Mouse (Mus musculus) layer of hippocampus, adult 9-11 months (tissue): Measurements from ENCODE around the gene Cnpy4.
"Not testable (repeated sequence)": the region's sequence is repeated elsewhere in the genome, so short reads cannot be mapped to it uniquely, and the experiment has no call there.

Source experiments
- DNase-seq: peaks from one replicate; pipeline ENCODE4 v3.0.0; 2022

Gene Cnpy4

DNA sequence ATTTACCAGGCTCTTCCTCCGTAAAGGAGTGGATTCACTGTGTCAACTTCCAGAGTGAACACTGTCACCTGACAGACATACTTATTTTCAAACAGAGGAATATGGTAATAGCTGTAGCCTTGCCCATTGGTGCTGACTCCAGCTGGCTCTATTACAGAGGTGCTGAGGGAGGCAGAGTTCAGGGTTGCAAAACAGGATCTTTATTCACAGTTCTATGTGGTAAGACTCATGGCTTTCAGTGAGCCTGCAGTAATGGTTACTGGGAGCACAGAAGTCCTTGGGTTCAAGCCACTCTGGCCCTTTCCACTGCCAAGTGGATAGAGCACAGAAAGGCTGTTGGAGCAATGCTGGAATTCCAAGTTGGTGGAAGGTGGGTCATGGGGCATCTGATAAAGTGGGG is 20.0 kb downstream of the Cnpy4 start:
- no peak for DNase-seq

DNA sequence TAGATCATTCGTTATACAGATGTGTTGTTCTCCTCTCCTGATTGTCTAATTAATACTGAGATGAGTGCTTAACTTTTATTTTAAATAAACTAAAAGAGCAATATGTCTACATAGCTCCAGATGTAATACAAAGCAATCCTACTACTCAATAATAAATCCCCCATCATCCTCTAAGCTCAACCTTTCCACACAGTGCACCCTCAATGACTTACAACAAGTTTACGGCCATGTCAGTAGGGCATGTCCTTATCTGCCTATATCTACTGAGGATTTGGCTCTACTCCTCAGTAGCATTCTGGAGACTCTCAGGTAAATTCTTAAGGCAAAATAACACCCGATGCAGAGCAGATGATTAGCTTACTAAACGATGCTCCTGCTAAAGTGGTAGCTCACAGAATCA is 20.6 kb downstream of the Cnpy4 start:
- DNase-seq: no peak

DNA sequence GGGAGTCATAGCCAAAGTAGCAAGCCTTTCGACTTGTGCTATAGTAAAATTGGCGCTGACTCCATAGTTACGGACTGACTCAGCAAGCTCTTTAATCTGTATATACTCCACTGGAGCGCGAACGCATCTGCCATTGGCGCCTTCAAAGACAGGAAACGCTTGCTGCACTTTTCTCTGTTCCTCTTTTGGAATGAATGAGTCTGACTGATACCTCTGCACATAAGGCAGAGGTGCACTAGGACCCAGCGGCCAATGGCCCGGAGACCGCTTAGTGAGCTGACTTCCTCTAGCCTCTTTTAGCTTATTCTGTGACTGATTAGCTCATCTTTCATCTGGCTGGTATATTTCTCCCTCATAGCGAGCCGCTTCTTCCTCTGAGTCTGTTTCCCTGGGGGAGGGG is 29.3 kb downstream of the Cnpy4 start:
- not testable (repeated sequence) for DNase-seq

DNA sequence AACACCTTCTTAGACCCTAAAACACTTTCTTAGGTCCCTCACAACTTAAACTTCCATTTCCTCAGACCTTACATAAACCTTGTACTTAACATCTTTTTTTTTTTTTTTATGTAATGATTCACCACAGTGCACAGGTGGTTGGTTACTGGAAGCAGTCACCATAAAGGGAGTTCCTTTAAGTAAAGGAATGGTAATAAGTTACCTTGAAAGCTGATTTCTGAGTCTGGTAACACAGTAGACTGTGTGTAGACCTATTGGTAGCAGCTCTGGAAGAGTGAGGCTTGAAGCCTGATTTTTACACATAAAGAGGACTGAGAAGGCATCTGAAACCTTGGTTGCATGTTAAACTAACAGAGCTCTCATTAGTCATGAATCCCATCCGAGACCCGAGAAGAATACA is 32.6 kb downstream of the Cnpy4 start:
- DNase-seq: no peak

GRCm38 (mm10) chr5:138222111-138222510 is 34.8 kb downstream of the Cnpy4 start:
- peak; percentile 70 for DNase-seq

DNA sequence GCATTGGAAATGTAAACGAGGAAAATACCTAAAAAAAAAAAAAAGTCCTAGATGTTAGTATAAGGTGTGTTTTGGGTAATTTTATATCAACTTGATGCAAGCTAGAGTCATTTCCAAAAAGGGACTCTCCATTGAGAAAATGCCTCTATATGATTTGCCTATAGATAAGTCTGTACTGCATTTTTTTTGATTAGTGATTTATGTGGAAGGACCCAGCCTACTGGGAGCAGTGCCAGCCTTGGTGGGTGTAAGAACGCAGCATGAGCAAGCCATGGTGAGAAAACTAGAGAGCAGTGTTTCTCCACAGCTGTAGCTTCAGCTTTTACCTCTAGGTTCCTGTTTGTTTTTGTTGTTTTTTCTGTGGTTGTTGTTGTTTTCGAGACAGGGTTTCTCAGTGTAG is 36.0 kb downstream of the Cnpy4 start:
- no peak for DNase-seq

DNA sequence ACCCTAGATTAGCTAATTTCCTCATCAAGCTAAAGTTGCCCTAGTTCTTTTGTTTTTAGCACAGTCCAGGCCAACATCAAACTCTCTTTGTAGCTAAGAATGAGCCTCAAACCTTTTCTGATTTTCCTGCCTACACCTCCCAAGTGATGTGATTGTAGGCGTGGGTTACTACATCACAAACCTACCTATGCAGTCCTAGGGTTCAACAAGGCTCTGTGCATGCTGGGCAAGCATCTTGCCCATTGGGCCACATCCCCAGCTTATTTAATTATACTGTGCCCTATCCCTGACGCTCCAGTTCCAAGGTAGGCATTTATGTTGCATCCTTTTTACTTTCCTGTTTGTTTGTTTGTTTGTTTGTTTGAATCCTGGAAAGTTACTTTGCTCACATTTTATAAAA is 38.4 kb downstream of the Cnpy4 start, which contains the start of gene Nxpe5:
Gene Nxpe5, plus strand, starts transcription at position 199 of the 400 bp plus-strand sequence.
- DNase-seq: no peak

- DNase-seq: no peak
Observed at GRCm38 (mm10) chr5:138226491-138226890, 39.2 kb downstream of the Cnpy4 start.

DNA sequence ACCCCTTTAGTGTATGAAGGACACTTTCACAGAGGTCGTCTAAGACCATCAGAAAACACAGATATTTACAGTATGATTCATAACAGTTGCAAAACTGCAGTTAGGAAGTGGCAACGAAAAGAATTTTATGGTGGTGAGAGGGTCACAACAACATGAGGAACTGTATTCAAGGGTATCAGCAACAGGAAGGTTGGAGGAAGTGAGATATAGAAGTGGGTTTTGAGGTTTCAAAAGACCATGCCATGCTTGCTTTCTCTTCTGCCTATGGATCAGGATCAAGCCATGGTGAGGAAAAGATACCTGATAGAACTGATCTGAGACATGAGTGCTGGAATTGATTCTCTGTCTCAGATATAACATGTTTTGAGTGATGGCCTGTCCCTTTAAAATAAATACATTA is 40.1 kb downstream of the Cnpy4 start:
- no peak for DNase-seq

GRCm38 (mm10) chr5:138228026-138228425 is 40.7 kb downstream of the Cnpy4 start:
- DNase-seq: no peak

GRCm38 (mm10) chr5:138229511-138229910 is 42.2 kb downstream of the Cnpy4 start:
- DNase-seq: no peak

GRCm38 (mm10) chr5:138233778-138234177 is 46.5 kb downstream of the Cnpy4 start:
- no peak for DNase-seq

- DNase-seq: no peak
Observed at GRCm38 (mm10) chr5:138234224-138234623, 46.9 kb downstream of the Cnpy4 start.

DNA sequence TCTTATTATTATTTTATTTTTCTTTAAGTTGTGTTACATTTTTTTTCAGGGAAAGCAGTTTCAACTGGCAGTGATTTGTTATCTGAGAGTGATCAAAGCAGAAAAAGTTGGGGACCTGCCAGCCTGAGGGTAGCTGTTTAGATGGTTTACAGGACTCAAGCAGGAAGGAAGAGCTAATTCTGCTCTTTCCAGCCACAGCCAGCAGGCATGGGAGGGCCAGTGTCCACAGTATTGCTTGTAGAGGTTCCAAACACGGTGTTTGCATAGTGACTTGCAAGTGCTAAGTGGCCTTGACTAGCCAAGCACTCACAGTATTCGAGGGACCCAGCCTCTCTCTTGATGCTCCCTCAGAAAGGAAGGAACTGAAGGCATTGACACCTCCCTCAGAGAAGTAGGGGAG is 54.2 kb downstream of the Cnpy4 start:
- no peak for DNase-seq
